Mouse (Mus musculus) CH12.LX (cell line): Measurements from ENCODE around the gene Arhgef10l.

Source experiments
- CTCF ChIP-seq, 2 experiments: IDR thresholded peaks in 1 of 2; conservative IDR thresholded peaks in 1 of 2; 2 replicates each; pipeline ENCODE4 v1.5.1; 2011 to 2012; ENCODE audit warnings: low read depth in 2 of 2, low read length in 2 of 2, improper control_type of control experiment in 1 of 2, inconsistent platforms in 1 of 2, mild to moderate bottlenecking in 1 of 2, moderate library complexity in 1 of 2
- EP300 ChIP-seq: IDR thresholded peaks from 2 replicates; pipeline ENCODE4 v1.6.1; 2011; ENCODE audit warnings: low read length, improper control_type of control experiment
- ETS1 ChIP-seq: conservative IDR thresholded peaks from 2 replicates; pipeline ENCODE4 v1.6.1; 2012; ENCODE audit warnings: low read depth, mild to moderate bottlenecking, inconsistent platforms, low read length, improper control_type of control experiment, moderate library complexity
- GABPA ChIP-seq: IDR thresholded peaks from 2 replicates; pipeline ENCODE4 v1.6.1; 2012; ENCODE audit warnings: low read depth, low read length, improper control_type of control experiment, inconsistent platforms; ENCODE audit not compliant: insufficient replicate concordance
- MAX ChIP-seq: IDR thresholded peaks from 2 replicates; pipeline ENCODE4 v1.6.1; 2011; ENCODE audit warnings: low read length, improper control_type of control experiment
- NELFE ChIP-seq: IDR thresholded peaks from 2 replicates; pipeline ENCODE4 v1.6.1; 2011; ENCODE audit warnings: low read depth, low read length, improper control_type of control experiment
- POLR2A ChIP-seq: IDR thresholded peaks from 2 replicates; pipeline ENCODE4 v1.6.1; 2011; ENCODE audit warnings: low read depth, mild to moderate bottlenecking, improper control_type of control experiment, low read length
- TBP ChIP-seq: conservative IDR thresholded peaks from 2 replicates; pipeline ENCODE4 v1.6.1; 2011; ENCODE audit warnings: low read depth, low read length, improper control_type of control experiment

DNA sequence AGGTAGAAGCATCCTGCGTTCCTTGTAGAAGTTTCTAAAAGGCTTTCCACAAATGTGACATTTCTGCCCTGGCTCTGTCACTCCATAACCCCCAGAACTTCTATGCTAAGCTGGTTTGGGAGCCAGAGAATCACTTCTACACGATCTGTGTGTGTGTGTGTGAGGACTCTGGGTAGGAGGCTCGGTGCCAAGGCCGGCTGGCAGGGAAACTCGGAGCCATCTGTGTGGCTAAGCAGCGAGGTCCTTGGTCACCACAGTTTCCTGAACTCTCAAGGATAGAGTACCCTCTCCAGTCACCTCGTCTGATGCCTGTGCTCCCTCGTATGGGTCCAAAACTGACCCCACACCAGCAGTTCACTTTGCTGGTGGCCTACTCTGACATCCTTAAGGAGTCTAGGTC is 86.2 kb downstream of the Arhgef10l start:
- TF ChIP-seq CTCF (conservative IDR thresholded peaks at IDR 0.05 in 1 of 2, IDR thresholded peaks at IDR 0.05 in 1 of 2; ENCODE audit: low read depth in 2 of 2, low read length in 2 of 2) (no peak), POLR2A (no peak), ETS1 (no peak), GABPA (no peak), NELFE (no peak), MAX (no peak), EP300 (no peak), TBP (no peak)
